Mouse (Mus musculus) liver, embryonic 14.5 days (tissue): ENCODE results near the gene Nlrx1.

Source experiments
- CTCF ChIP-seq: IDR thresholded peaks from 2 replicates; pipeline ENCODE4 v1.5.1; 2016; ENCODE audit warnings: antibody characterized with exemption, low read depth, control low read depth
- EP300 ChIP-seq: IDR thresholded peaks from 2 replicates; pipeline ENCODE4 v1.6.1; 2016; ENCODE audit warnings: antibody characterized with exemption, low read depth

DNA sequence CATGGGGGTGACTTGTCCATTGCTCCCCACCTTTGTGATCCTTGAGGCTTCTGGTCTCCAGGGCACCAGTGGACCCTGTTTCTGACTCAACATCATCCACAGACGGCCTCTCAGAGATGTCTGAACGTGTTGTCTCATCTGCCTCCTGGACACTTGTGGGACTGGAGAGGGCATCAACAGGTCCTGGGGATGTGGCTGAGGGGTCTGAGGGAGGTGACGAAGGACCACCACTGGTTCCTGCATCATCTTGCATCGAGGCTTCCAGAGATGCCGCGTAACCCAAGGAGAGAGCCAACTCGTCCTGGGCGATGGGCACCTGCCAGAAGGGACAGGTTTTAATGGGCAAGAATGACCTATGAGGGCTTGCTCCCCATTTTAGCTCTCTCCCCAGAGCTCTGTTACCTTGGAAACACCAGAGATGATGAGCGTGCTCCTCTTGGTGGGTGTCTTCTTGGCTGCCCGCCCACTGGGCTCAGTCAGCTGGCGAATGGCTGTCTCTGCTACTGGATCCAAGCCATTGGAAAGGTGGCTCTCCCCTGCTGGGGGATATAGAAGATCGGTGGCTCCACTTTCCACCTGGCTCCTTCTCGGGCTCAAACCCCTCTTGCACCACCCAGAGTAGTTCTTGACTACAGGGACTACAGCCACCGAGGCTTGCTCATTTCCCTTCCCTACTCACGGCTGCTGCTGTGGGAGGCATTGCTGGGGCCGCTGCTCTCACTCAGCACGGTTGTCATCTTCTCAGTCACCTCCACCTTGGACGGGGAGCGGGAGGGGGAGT, 45.3 kb upstream of the Nlrx1 start:
- TF ChIP-seq CTCF (no peak), EP300 (no peak)
